Mouse (Mus musculus): ENCODE results near the gene Ufsp1. TPM values are rescaled to one million over a fixed set of nuclear protein-coding genes. Genes with fewer than 3 reads are reported as not detected.
"Not testable (repeated sequence)": the region's sequence is repeated elsewhere in the genome, so short reads cannot be mapped to it uniquely, and the experiment has no call there.

Ufsp1 gene
- polyA plus RNA-seq (2015; fragmentation: Nextera tagmentation; extraction: Ambion mirVana): 7.1 and 7.2 TPM in 2 replicates

DNA sequence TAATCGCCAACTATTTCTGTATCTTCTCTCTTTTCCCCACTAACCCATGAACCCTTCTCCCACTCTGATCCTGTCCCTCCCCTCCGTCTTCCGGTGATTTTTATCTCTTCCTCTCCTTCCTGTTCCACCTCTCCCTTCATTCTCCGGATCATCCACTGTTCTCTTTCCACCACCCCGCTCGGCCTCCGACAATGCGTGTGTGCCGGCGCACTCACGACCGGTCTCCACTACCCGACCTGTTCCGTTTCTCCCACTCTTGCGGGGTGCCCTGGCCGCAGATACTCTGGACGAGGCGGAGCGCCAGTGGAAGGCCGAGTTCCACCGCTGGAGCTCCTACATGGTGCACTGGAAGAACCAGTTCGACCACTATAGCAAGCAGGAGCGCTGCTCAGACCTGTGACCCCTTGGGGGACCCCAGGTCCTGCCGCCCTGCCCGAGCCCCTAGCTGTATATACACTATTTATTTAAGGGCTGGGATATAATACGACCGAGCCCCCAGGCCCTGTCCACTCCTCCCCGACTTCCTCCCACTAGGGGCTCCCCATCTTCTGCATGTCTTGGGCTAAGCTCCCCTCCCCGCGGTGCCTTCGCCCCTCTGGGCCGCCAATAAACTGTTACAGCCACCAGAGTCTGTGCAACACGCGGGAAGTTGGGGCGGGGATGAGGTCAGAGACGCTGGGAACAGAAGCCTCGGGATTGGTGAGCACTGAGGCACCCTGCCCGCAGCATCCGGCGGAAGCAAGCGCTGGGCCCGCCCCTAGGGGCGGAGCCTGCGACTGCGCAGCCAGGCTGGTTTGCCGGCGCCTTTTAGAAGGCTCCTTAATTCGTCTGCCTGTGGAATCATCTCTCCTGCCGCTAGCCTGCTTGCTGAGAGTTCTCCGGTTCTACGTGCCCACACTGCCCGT lies at the start of gene Ufsp1:
TSS of gene Ufsp1 (plus strand) at position 791 of the 905 bp plus-strand sequence.
- peaks cover 23% of the 10 kb centered on the region for H3K4me1 ChIP-seq
- no peaks in the 10 kb centered on the region for H3K9me3 ChIP-seq (replicated peaks)
- under 1% methylated on average over 52 of the region's 52 CpGs for WGBS
- peak within 1 kb of the TSS; percentile 79 for H3K9ac ChIP-seq
- ATAC-seq: peak; percentile 97
- H3K4me3 ChIP-seq: peak within 1 kb of the TSS; percentile 58
- H3K36me3 ChIP-seq (ENCODE audit: poor library complexity, severe bottlenecking): peaks cover 45% of the 10 kb centered on the region
- peaks cover 33% of the 10 kb centered on the region for H3K27me3 ChIP-seq
- H3K4me2 ChIP-seq: peak within 1 kb of the TSS; percentile 99
- peak within 1 kb of the TSS; percentile 79 for H3K27ac ChIP-seq

DNA sequence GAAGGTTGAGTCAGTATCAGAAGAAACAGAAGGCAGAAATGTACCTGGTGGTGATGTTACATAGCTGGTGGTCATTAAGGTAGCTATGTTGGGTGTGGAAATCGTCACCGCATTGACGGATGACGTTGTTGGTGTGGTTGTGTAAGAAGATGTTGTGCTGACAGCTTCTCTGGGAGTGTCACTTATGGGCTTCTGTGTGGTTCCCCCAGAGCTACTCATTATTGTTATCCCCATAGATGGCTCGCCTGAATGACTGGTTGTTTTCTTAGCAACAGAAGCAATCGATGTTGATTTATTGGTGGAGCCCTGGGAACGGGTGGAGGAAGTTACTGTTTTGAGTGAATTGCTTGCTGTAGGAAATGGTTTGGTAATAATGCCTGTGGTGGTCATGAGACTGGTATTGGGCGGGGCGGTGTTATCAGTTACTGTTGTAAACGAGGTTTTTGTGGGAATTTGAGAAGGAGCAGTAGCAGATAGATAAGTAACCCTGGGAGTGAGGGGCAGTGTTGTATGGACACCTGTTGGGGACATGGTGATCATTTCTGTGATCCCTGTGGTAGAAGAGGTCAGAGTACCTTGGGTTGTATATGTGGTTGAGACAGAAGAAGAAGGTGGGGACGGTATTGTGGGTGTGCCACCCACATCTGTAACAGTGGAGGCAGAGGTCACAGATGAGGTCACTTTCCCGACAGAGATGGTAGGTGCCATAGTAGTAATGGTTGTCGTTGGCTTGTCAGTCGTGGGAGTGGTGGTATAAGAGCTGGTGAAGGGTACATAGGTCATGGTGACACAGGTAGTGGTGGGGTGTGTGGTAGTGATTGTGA lies 30.3 kb upstream of the Ufsp1 start:
- no peak overlapping the region for H3K27ac ChIP-seq
- no peak overlapping the region for H3K4me2 ChIP-seq
- WGBS: 88% methylated on average over 14 of the region's 14 CpGs
- no peaks in the 10 kb centered on the region for H3K36me3 ChIP-seq (ENCODE audit: poor library complexity, severe bottlenecking)
- ATAC-seq: no peak
- 0 out of 2 replicates have a peak, but pooled peaks cover 4% of the 10 kb centered on the region for H3K4me1 ChIP-seq
- H3K4me3 ChIP-seq: no peak overlapping the region
- H3K27me3 ChIP-seq: no peaks in the 10 kb centered on the region
- no peaks in the 10 kb centered on the region for H3K9me3 ChIP-seq (replicated peaks)
- no peak overlapping the region for H3K9ac ChIP-seq

DNA sequence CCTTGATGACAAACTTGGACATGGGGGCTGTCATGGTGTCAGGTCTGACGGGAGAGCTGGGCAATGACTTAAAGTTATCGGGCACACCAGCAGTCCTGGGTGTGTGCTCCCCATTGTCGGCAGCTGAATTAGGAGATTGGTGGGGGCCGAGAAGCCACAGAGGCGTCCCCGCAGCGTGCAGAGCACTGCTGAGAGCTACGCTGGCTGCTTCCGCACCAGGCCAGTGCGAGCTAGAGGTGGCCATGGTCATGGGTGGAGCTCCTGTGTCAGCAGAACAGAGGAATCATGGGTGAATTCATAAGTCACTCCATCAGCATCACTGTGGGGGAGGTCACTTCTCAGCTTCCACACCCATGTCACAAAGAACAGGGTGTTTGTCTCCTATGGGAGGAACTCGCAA lies 29.6 kb upstream of the Ufsp1 start:
- no peak overlapping the region for H3K9ac ChIP-seq
- no peak for ATAC-seq
- H3K27ac ChIP-seq: no peak overlapping the region
- H3K9me3 ChIP-seq (replicated peaks): no peaks in the 10 kb centered on the region
- H3K4me3 ChIP-seq: no peak overlapping the region
- H3K4me1 ChIP-seq: 0 out of 2 replicates have a peak, but pooled peaks cover 4% of the 10 kb centered on the region
- no peaks in the 10 kb centered on the region for H3K36me3 ChIP-seq (ENCODE audit: poor library complexity, severe bottlenecking)
- no peaks in the 10 kb centered on the region for H3K27me3 ChIP-seq
- H3K4me2 ChIP-seq: no peak overlapping the region
- 92% methylated on average over 11 of the region's 11 CpGs for WGBS

DNA sequence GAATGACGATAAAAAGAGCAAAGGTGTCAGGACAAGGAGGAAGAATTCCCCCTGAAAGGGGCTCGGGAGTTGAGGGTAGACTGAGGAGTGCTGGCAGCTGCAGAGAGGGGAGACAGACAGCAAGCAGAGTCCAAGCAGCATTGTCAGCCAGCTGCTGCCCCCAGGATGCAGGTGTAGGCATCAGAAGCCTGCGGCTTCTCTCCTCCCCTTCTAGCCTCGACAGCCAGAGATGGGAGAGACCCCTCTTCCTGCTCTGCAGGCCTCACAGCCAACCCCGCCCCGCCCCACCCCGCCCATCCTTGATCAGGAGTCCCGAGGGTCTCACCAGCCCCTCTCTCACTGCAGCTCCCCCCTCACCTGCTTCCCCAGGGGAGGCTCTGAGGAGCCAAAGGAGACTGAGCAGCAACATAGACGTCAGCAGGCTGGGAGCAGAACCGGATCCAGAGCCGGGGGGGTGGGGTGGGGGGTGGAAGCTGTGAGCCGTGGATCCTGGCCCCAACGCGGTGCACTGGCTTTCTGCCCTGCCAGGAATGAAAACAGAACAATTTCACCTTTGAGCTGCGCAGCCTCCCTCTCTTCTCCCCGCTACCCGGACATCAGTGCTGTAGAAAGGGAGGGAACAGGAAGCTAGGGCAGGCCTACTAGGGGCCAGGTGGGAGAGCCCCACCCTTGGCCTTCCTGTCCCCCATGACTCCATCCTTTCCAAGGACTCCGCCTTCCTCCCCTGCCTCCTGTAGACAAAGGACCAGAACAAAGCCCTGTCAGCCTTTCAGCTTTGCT lies 26.1 kb upstream of the Ufsp1 start:
- Histone ChIP-seq H3K9me3 (replicated peaks) (peaks cover 6% of the 10 kb centered on the region), H3K4me2 (no peak overlapping the region), H3K4me3 (no peak overlapping the region), H3K4me1 (0 out of 2 replicates have a peak, but pooled peaks cover 4% of the 10 kb centered on the region), H3K9ac (no peak overlapping the region), H3K36me3 (ENCODE audit: poor library complexity, severe bottlenecking) (no peaks in the 10 kb centered on the region), H3K27ac (no peak overlapping the region), H3K27me3 (no peaks in the 10 kb centered on the region)
- 42% methylated on average over 14 of the region's 18 CpGs for WGBS
- no peak for ATAC-seq

DNA sequence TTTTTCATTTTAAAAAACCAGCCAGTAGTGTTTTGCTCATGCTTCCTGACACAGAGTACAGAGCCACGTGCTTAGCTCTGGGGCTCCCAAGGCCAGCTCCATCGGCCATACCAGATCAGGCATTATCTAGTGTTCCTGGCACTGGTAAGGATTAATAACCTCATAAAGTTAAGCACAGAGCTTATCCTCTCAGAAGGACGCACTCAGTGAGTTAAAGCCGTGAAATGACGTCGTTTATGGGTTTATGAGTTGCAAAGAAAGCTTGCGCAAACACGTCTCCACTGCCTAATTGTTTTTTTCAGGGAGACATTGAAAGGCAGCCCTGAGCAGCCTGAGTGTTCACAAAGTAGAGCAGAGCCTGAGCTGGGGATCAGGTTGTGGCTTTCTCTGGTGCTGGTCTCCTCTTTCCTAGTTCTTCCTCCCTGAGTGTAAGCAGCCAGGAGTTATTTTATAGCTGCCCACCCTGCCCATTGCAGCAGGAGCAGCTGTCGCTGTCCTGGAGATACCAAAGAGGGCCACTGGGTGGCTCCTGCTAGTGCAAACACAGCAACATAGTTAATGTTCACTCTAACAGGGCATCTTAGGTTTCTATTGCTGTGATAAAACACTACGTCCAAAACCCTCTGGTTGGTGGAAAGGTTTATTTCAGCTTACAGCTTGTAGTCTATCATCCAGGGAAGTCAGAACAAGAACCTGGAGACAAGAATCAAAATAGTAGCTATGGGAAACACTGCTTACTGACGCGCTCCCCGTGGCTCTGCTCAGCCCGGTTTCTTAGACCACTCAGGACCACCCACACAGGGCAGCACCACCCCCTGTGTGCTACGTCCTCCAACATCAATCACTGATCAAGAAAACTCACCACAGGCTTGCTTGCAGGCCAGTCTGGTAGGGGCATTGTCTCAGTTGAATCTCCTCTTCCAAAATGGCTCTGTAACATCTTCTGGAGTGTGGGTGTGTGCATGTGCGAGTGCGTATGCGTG lies 16.8 kb upstream of the Ufsp1 start:
- ATAC-seq: no peak
- H3K9me3 ChIP-seq (replicated peaks): peaks cover 8% of the 10 kb centered on the region
- WGBS: 50% methylated on average over 18 of the region's 18 CpGs
- H3K9ac ChIP-seq: no peak overlapping the region
- H3K27ac ChIP-seq: no peak overlapping the region
- no peak overlapping the region for H3K4me3 ChIP-seq
- 0 out of 2 replicates have a peak, but pooled peaks cover 4% of the 10 kb centered on the region for H3K27me3 ChIP-seq
- no peak overlapping the region for H3K4me2 ChIP-seq
- no peaks in the 10 kb centered on the region for H3K4me1 ChIP-seq
- no peaks in the 10 kb centered on the region for H3K36me3 ChIP-seq (ENCODE audit: poor library complexity, severe bottlenecking)

DNA sequence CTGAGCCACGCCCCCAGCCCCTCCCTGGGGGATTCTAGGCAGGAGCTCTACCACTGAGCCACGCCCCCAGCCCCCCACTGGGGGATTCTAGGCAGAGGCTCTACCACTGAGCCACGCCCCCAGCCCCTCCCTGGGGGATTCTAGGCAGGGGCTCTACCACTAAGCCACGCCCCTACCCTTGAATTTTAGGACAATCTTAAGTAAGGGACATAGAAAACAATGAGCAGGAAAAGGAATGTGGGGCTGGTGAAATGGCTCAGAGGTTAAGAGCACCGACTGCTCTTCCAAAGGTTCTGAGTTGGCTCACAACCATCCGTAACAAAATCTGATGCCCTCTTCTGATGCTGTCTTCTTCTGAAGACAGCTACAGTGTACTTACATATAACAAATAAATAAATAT lies 10.0 kb upstream of the Ufsp1 start:
- peaks cover 24% of the 10 kb centered on the region for H3K4me1 ChIP-seq
- H3K9ac ChIP-seq; H3K9me3 ChIP-seq (replicated peaks); H3K4me3 ChIP-seq; H3K4me2 ChIP-seq; ATAC-seq; H3K27ac ChIP-seq; H3K36me3 ChIP-seq (ENCODE audit: poor library complexity, severe bottlenecking): not testable (repeated sequence)
- peaks cover 27% of the 10 kb centered on the region for H3K27me3 ChIP-seq
- 89% methylated on average over 4 of the region's 6 CpGs for WGBS

DNA sequence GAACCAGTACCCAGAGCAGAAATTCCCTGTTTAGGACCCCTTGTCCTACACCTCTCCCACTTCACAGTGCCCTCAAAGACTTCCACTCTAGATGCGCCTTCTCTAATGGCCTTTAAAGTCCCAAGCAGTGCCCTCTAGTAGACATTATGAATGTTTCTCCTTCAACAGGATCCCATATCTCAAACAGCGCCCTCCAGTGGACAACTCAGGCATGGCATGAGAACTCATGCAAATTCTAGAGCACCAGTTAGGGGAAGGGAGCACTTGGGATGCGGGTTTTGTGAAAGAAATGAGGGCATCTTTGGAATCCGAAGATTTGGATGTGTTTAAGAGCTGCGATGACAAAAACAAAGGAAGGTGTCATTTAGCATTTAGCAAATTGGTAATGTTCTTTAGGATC lies 9.4 kb upstream of the Ufsp1 start:
- peaks cover 33% of the 10 kb centered on the region for H3K27me3 ChIP-seq
- H3K36me3 ChIP-seq (ENCODE audit: poor library complexity, severe bottlenecking): no peaks in the 10 kb centered on the region
- H3K9ac ChIP-seq: no peak overlapping the region
- no peak overlapping the region for H3K4me3 ChIP-seq
- no peak overlapping the region for H3K27ac ChIP-seq
- no peaks in the 10 kb centered on the region for H3K9me3 ChIP-seq (replicated peaks)
- 58% methylated on average over 5 of the region's 5 CpGs for WGBS
- peaks cover 24% of the 10 kb centered on the region for H3K4me1 ChIP-seq
- ATAC-seq: no peak
- no peak overlapping the region for H3K4me2 ChIP-seq

DNA sequence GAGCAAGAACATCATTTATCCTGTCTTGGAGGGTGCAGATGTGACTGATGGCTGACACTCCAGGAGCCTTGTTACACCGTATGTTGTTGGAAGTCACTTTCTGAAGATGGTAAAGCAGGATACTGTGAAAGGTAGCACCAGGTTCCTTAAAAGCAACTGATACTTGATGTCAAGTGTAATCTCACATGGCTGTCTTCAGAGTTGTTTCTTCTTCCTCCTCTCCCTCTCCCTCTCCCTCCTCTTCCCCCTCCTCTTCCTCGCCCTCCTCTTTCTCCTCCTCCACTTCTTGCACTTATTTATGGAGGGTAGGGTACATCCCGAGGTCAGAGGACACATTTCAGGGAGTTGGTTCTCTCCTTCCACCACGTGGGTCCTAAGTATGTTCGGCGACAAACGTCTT lies 8.4 kb upstream of the Ufsp1 start:
- ATAC-seq: no peak
- Histone ChIP-seq H3K27me3 (peaks cover 43% of the 10 kb centered on the region), H3K27ac (no peak overlapping the region), H3K9me3 (replicated peaks) (no peaks in the 10 kb centered on the region), H3K4me3 (no peak overlapping the region), H3K4me2 (no peak overlapping the region), H3K36me3 (ENCODE audit: poor library complexity, severe bottlenecking) (no peaks in the 10 kb centered on the region), H3K4me1 (peaks cover 24% of the 10 kb centered on the region), H3K9ac (no peak overlapping the region)
- WGBS: 56% methylated on average over 7 of the region's 7 CpGs

DNA sequence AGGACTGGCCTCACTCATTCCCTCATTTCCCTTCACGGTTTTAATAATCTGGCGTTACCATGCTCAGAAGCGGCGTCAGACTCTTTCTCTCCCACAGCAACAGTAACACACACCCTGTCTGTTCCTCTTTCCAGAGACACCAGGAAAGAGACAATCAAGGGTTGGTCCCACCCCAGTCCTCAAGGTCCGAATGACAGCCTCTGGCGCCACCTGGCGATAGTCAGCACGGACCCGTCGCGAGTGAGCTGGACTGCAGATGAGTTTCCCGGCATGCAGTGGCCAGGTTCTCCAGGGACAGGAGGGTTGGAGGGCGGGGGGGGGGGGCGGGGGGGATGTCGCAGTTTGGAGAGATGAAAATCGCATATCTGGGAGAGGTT lies 7.8 kb upstream of the Ufsp1 start:
- Histone ChIP-seq H3K4me3 (peak overlapping the region; percentile 49), H3K9me3 (replicated peaks) (no peaks in the 10 kb centered on the region), H3K4me1 (peaks cover 24% of the 10 kb centered on the region), H3K36me3 (ENCODE audit: poor library complexity, severe bottlenecking) (no peaks in the 10 kb centered on the region), H3K27me3 (peaks cover 47% of the 10 kb centered on the region), H3K4me2 (peak overlapping the region; percentile 94), H3K9ac (peak overlapping the region; percentile 66), H3K27ac (no peak overlapping the region; the same call in 1 of the 2 replicates)
- under 1% methylated on average over 14 of the region's 16 CpGs for WGBS
- peak; percentile 72 for ATAC-seq

DNA sequence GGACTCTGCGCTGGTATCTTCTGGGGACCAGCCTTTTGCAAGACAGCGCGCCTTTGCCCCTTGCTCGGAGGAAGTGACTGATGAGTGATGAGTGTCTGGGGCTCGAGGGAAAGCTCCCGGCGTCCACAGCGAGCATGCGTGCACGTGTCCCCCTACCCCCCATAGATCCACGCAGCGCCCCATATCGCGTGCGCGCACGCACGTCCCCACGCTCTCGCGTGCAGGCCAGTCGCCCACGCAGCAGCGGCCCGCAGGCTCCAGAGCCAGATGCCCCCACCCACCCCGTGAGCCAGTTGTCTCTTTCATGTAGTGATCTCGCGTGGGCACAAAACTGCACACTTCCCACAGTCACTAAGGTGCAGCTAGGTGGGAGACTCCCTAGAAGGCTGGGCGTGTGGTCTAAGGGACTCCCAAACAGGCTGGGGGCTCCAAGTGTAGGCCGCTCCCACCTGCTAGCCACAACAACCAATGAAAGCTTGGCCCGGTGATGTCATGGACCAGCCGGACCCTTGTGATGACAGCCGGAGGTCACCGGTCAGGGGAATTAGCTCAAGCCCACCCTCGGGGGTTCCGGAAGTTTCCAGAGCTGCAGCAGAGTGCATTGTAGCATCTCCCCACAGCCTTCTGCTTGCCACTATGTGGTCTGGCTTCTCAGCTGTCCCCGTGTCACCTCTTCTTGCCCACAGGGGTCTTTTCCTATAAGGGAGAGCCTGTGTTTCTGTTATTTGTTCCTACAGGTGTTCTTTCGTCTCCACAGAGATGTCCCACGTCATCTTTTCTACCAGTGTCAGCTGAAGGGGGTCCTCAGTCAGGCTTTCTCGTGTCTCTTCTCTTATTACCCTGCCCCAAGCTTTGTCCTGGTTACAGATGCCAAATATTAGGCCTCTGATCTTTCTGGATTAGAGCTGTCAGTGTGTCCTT lies 7.1 kb upstream of the Ufsp1 start, which contains the start of gene Ache:
TSS of gene Ache (plus strand) at position 488 of the 921 bp plus-strand sequence.
- 1% methylated on average over 40 of the region's 40 CpGs for WGBS
- peak within 1 kb of the TSS; percentile 94 for H3K4me2 ChIP-seq
- no peak within 1 kb of the TSS; the same call in 1 of the 2 replicates for H3K27ac ChIP-seq
- no peaks in the 10 kb centered on the region for H3K36me3 ChIP-seq (ENCODE audit: poor library complexity, severe bottlenecking)
- H3K9ac ChIP-seq: peak within 1 kb of the TSS; percentile 66
- peak within 1 kb of the TSS; percentile 49 for H3K4me3 ChIP-seq
- H3K9me3 ChIP-seq (replicated peaks): no peaks in the 10 kb centered on the region
- peak; percentile 59 for ATAC-seq
- peaks cover 52% of the 10 kb centered on the region for H3K27me3 ChIP-seq
- peaks cover 24% of the 10 kb centered on the region for H3K4me1 ChIP-seq
